In genomic region chr8:11060604-11061003, GRCm38 (mm10) we compare ENCODE assay signal across 10 mouse cellular contexts.
"Had no signal": no experiment of that assay in that cellular context is flagged by ENCODE, and none has a peak within 500 bp of the region (broad histone marks: within the 10 kb centered on the region; RNA-seq: fewer than 3 reads in every experiment).

No protein-coding gene starts in this region.

- DNase-seq: kidney, adult 8-10 months; kidney, postnatal 25 days; lung, adult 18-20 months; spleen, adult 18-20 months; thymus, postnatal 4 days had no signal

- H3K9ac ChIP-seq: liver, embryonic 14.5 days; midbrain, embryonic 12.5 days; neural tube, embryonic 15.5 days had no signal

- H3K27me3 ChIP-seq: midbrain, embryonic 12.5 days; neural tube, embryonic 15.5 days had no signal

- H3K4me3 ChIP-seq: left cerebral cortex, adult 2 months; midbrain, embryonic 12.5 days; neural tube, embryonic 15.5 days had no signal

- H3K36me3 ChIP-seq: midbrain, embryonic 12.5 days; neural tube, embryonic 15.5 days had no signal

- H3K27ac ChIP-seq: left cerebral cortex, adult 2 months; liver, embryonic 14.5 days; midbrain, embryonic 12.5 days; neural tube, embryonic 15.5 days had no signal

- H3K4me1 ChIP-seq: midbrain, embryonic 12.5 days had no signal

- H3K9me3 ChIP-seq: midbrain, embryonic 12.5 days; neural tube, embryonic 15.5 days had no signal

- ATAC-seq: midbrain, embryonic 16.5 days had no signal

- H3K4me2 ChIP-seq: midbrain, embryonic 12.5 days; neural tube, embryonic 15.5 days had no signal
